Mouse (Mus musculus) CD4-positive, CD25-positive, alpha-beta regulatory T cell, adult 2 months (primary cell): Measurements from ENCODE around the gene Mup10.
"Not testable (repeated sequence)": the region's sequence is repeated elsewhere in the genome, so short reads cannot be mapped to it uniquely, and the experiment has no call there.

ENCODE experiments used
- DNase-seq: peaks from one replicate; pipeline ENCODE4 v3.0.0-alpha.2; 2012; ENCODE audit warnings: low read depth, low spot score

Mup10 gene

GRCm38 (mm10) chr4:60582099-60582498, at the start of gene Mup10:
Mup10 (minus strand) TSS chr4:60582199.
- not testable (repeated sequence) for DNase-seq
